Mouse (Mus musculus) spleen, postnatal 14 days (tissue): ENCODE measurements around the gene Phactr2.

ENCODE experiments used
- DNase-seq, 2 experiments: peaks; one replicate each; pipeline ENCODE4 v3.0.0; 2021 to 2022; ENCODE audit warnings: low spot score in 2 of 2

The Phactr2 gene

DNA sequence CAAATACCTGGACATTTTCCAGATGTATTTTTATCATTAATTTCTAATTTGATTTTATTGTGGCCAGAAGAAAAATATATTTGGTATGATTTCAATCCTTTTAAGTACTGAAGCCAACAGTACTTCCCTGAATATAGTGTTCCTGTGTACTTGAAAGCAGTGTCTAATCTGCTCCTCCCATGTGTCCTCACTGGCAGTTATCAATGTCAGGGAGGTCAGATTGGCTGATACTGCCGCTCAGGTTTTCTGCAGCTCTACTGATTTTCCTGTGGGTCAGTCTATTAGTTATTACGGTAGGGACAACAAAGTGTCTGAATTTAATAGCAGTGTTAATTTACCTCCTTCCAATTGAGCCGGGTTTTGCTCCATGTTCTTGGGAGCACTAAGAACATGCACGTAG, 312.2 kb downstream of the Phactr2 start:
- no peak for DNase-seq

DNA sequence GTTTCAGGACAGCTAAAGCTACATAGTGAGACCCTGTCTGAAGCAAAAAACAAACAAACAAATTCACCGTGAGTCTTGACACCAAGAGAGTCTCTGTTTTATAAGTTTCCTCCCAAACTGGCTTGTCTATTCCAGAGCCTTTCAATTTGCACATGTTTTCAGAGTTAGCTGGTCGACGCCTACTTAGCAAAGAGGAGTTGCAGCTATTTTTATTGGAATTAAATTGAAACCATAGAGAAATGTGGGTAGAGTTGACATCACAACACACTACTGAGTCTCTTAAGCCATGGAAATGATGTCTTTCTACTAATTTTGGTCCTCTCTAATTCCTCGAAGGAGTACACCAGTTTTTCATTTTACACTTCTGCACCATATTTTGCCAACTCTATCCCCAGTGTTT, 313.3 kb downstream of the Phactr2 start:
- no peak for DNase-seq
